Mouse (Mus musculus) CH12.LX (cell line): ENCODE measurements around the gene Wnt9b. TPM values are rescaled to one million over a fixed set of nuclear protein-coding genes. Genes with fewer than 3 reads are reported as not detected.

Experiments used
- DNase-seq: peaks from one replicate; pipeline ENCODE4 v3.0.0-alpha.2; 2013; ENCODE audit errors: extremely low read depth
- H3K27ac ChIP-seq: 2 replicates; pipeline ENCODE4 v1.5.1; 2012; ENCODE audit warnings: low read depth, mild to moderate bottlenecking, control low read depth, moderate library complexity; ENCODE audit not compliant: insufficient read depth
- H3K27me3 ChIP-seq: replicated peaks from 2 replicates; pipeline ENCODE3; 2012; ENCODE audit warnings: inconsistent platforms
- H3K36me3 ChIP-seq, 2 experiments: replicated peaks in 1 of 2; 2 replicates each; pipeline versions ENCODE3 to v1.6.1; 2012; ENCODE audit warnings: inconsistent platforms in 1 of 2, low read length in 1 of 2, mild to moderate bottlenecking in 1 of 2, mixed read lengths in 1 of 2, moderate library complexity in 1 of 2; ENCODE audit not compliant: control insufficient read depth in 1 of 2, insufficient read depth in 1 of 2
- H3K4me1 ChIP-seq, 2 experiments: 2 replicates each; pipeline ENCODE4 v1.6.1; 2012; ENCODE audit warnings: inconsistent platforms in 1 of 2, moderate library complexity in 1 of 2; ENCODE audit not compliant: insufficient read depth in 2 of 2, control insufficient read depth in 1 of 2
- H3K4me2 ChIP-seq: 2 replicates; pipeline ENCODE4 v1.6.1; 2012; ENCODE audit warnings: low read depth, mild to moderate bottlenecking, control low read depth; ENCODE audit not compliant: poor library complexity, insufficient read depth, severe bottlenecking
- H3K4me3 ChIP-seq, 3 experiments: fragments of 150-350 bp in 1 of 3; sonication (generic) in 1 of 3; replicated peaks in 1 of 3; 2 replicates each; pipeline versions ENCODE3 to v1.5.1; 2011 to 2012; ENCODE audit warnings: low read depth in 2 of 3, low read length in 2 of 3, mild to moderate bottlenecking in 2 of 3, moderate library complexity in 2 of 3, control low read depth in 1 of 3, improper control_type of control experiment in 1 of 3, inconsistent platforms in 1 of 3, mixed read lengths in 1 of 3; ENCODE audit not compliant: poor library complexity in 1 of 3
- H3K79me2 ChIP-seq: replicated peaks from 2 replicates; pipeline ENCODE4 v1.6.1; 2012; ENCODE audit warnings: mild to moderate bottlenecking, moderate library complexity; ENCODE audit not compliant: control insufficient read depth, poor library complexity, insufficient read depth, severe bottlenecking; ENCODE audit errors: extremely low read depth
- H3K9ac ChIP-seq: 2 replicates; pipeline ENCODE4 v1.6.1; 2012; ENCODE audit warnings: low read depth, mild to moderate bottlenecking, control low read depth, moderate library complexity; ENCODE audit not compliant: insufficient read depth
- H3K9me3 ChIP-seq: replicated peaks from 2 replicates; pipeline ENCODE3; 2012; ENCODE audit warnings: low read length, inconsistent platforms, mixed read lengths
- BHLHE40 ChIP-seq: IDR thresholded peaks from 2 replicates; pipeline ENCODE4 v1.6.1; 2011; ENCODE audit warnings: mild to moderate bottlenecking, low read depth, low read length, improper control_type of control experiment
- CHD1 ChIP-seq: IDR thresholded peaks from 2 replicates; pipeline ENCODE4 v1.6.1; 2012; ENCODE audit warnings: low read depth, low read length, improper control_type of control experiment, inconsistent platforms
- CHD2 ChIP-seq: IDR thresholded peaks from 2 replicates; pipeline ENCODE4 v1.6.1; 2011; ENCODE audit warnings: low read length, improper control_type of control experiment
- ELF1 ChIP-seq: IDR thresholded peaks from 2 replicates; pipeline ENCODE4 v1.6.1; 2014; ENCODE audit warnings: low read depth, mild to moderate bottlenecking, inconsistent platforms, low read length, improper control_type of control experiment
- EP300 ChIP-seq: IDR thresholded peaks from 2 replicates; pipeline ENCODE4 v1.6.1; 2011; ENCODE audit warnings: low read length, improper control_type of control experiment
- ETS1 ChIP-seq: conservative IDR thresholded peaks from 2 replicates; pipeline ENCODE4 v1.6.1; 2012; ENCODE audit warnings: low read depth, mild to moderate bottlenecking, inconsistent platforms, low read length, improper control_type of control experiment, moderate library complexity
- GABPA ChIP-seq: IDR thresholded peaks from 2 replicates; pipeline ENCODE4 v1.6.1; 2012; ENCODE audit warnings: low read depth, low read length, improper control_type of control experiment, inconsistent platforms; ENCODE audit not compliant: insufficient replicate concordance
- IRF4 ChIP-seq: IDR thresholded peaks from 2 replicates; pipeline ENCODE4 v1.6.1; 2014; ENCODE audit warnings: low read depth, mild to moderate bottlenecking, inconsistent platforms, low read length, improper control_type of control experiment
- JUN ChIP-seq: IDR thresholded peaks from 2 replicates; pipeline ENCODE4 v1.6.1; 2011; ENCODE audit warnings: low read depth, mild to moderate bottlenecking, low read length, improper control_type of control experiment, moderate library complexity; ENCODE audit not compliant: insufficient read depth
- MAX ChIP-seq: IDR thresholded peaks from 2 replicates; pipeline ENCODE4 v1.6.1; 2011; ENCODE audit warnings: low read length, improper control_type of control experiment
- MAZ ChIP-seq: IDR thresholded peaks from 2 replicates; pipeline ENCODE4 v1.6.1; 2012; ENCODE audit warnings: low read depth, mild to moderate bottlenecking, inconsistent platforms, low read length, improper control_type of control experiment, moderate library complexity
- MEF2A ChIP-seq: IDR thresholded peaks from 2 replicates; pipeline ENCODE4 v1.6.1; 2014; ENCODE audit warnings: low read depth, mild to moderate bottlenecking, inconsistent platforms, low read length, improper control_type of control experiment, borderline replicate concordance
- MYC ChIP-seq: IDR thresholded peaks from 2 replicates; pipeline ENCODE4 v1.6.1; 2011; ENCODE audit warnings: low read depth, mild to moderate bottlenecking, improper control_type of control experiment, low read length
- NRF1 ChIP-seq: IDR thresholded peaks from 2 replicates; pipeline ENCODE4 v1.6.1; 2014; ENCODE audit warnings: low read depth, mild to moderate bottlenecking, inconsistent platforms, low read length, improper control_type of control experiment, moderate library complexity
- POLR2A ChIP-seq: IDR thresholded peaks from 2 replicates; pipeline ENCODE4 v1.6.1; 2011; ENCODE audit warnings: low read depth, mild to moderate bottlenecking, improper control_type of control experiment, low read length
- POLR2AphosphoS2 ChIP-seq: IDR thresholded peaks from 2 replicates; pipeline ENCODE4 v1.6.1; 2011; ENCODE audit warnings: low read depth, low read length, improper control_type of control experiment
- RCOR1 ChIP-seq: conservative IDR thresholded peaks from 2 replicates; pipeline ENCODE4 v1.6.1; 2012; ENCODE audit warnings: low read depth, mild to moderate bottlenecking, inconsistent platforms, low read length, improper control_type of control experiment
- SIN3A ChIP-seq: IDR thresholded peaks from 2 replicates; pipeline ENCODE4 v1.6.1; 2012; ENCODE audit warnings: low read length, improper control_type of control experiment, inconsistent platforms
- SMC3 ChIP-seq: IDR thresholded peaks from 2 replicates; pipeline ENCODE4 v1.6.1; 2011; ENCODE audit warnings: low read depth, low read length, improper control_type of control experiment
- TBP ChIP-seq: conservative IDR thresholded peaks from 2 replicates; pipeline ENCODE4 v1.6.1; 2011; ENCODE audit warnings: low read depth, low read length, improper control_type of control experiment
- TCF12 ChIP-seq: IDR thresholded peaks from 2 replicates; pipeline ENCODE4 v1.6.1; 2014; ENCODE audit warnings: low read depth, mild to moderate bottlenecking, inconsistent platforms, low read length, improper control_type of control experiment
- UBTF ChIP-seq: IDR thresholded peaks from 2 replicates; pipeline ENCODE4 v1.6.1; 2012; ENCODE audit warnings: low read depth, mild to moderate bottlenecking, inconsistent platforms, low read length, improper control_type of control experiment, moderate library complexity
- USF1 ChIP-seq: IDR thresholded peaks from 2 replicates; pipeline ENCODE4 v1.6.1; 2014; ENCODE audit warnings: low read depth, mild to moderate bottlenecking, inconsistent platforms, low read length, improper control_type of control experiment
- USF2 ChIP-seq: conservative IDR thresholded peaks from 2 replicates; pipeline ENCODE4 v1.6.1; 2011; ENCODE audit warnings: low read depth, low read length, improper control_type of control experiment
- ZC3H11A ChIP-seq: IDR thresholded peaks from 2 replicates; pipeline ENCODE4 v1.6.1; 2012; ENCODE audit warnings: low read depth, mild to moderate bottlenecking, inconsistent platforms, low read length, improper control_type of control experiment
- ZKSCAN1 ChIP-seq: IDR thresholded peaks from 2 replicates; pipeline ENCODE4 v1.6.1; 2012; ENCODE audit warnings: low read depth, inconsistent platforms, low read length, improper control_type of control experiment, borderline replicate concordance
- ZMIZ1 ChIP-seq: IDR thresholded peaks from 2 replicates; pipeline ENCODE4 v1.6.1; 2012; ENCODE audit warnings: low read depth, mild to moderate bottlenecking, inconsistent platforms, low read length, improper control_type of control experiment
- ZNF384 ChIP-seq: IDR thresholded peaks from 2 replicates; pipeline ENCODE4 v1.6.1; 2012; ENCODE audit warnings: low read depth, low read length, improper control_type of control experiment, inconsistent platforms
- dilution Hi-C: fragments of 300-500 bp; cut with MboI; formaldehyde crosslinking; loops from 2 replicates; pipeline ENCODE4 v1.14.3; 2020; ENCODE audit warnings: low sequenced_read_pairs; ENCODE audit not compliant: extremely low pct_unique_long_range_greater_than_20kb, extremely low pct_ligation_motif_present
- in situ Hi-C: fragments of 300-500 bp; cut with MboI; formaldehyde crosslinking; loops from 3 replicates; pipeline ENCODE4 v1.14.3; 2019; ENCODE audit warnings: low sequenced_read_pairs, low pct_ligation_motif_present, low pct_unique_long_range_greater_than_20kb, mixed read lengths
- polyA plus RNA-seq: library from polyadenylated mRNA; unstranded; fragments of >175 nt; gene quantifications from 2 replicates; pipeline ENCODE4 v1.2.1, GENCODE M21; 2012; ENCODE audit warnings: low read depth; ENCODE audit not compliant: insufficient read length
- total RNA-seq, 2 experiments: library from RNA; depleted of rRNA; stranded (reverse); fragments of 300-350 nt in 1 of 2; fragments of >200 nt in 1 of 2; gene quantifications; 2 replicates each; pipeline ENCODE4 v1.2.3; 2012 to 2014

Wnt9b gene
- total and polyA plus RNA-seq, 3 experiments: not detected

- Histone ChIP-seq H3K27ac (no peak overlapping the region), H3K27me3 (peaks cover 87% of the 10 kb centered on the region), H3K9me3 (peaks cover 22% of the 10 kb centered on the region), H3K4me3 (no peak overlapping the region), H3K36me3 (no peaks in the 10 kb centered on the region), H3K4me1 (peaks cover 8 to 60% of the 10 kb centered on the region in 2 experiments), H3K9ac (no peak overlapping the region), H3K79me2 (no peaks in the 10 kb centered on the region), H3K4me2 (peak overlapping the region; percentile 63)
- no peak for TF ChIP-seq CHD1
- no peak for TF ChIP-seq TCF12
- TF ChIP-seq POLR2A: no peak
- no peak for TF ChIP-seq MEF2A
- TF ChIP-seq JUN: no peak
- TF ChIP-seq RCOR1: no peak
- TF ChIP-seq MAX: no peak
- 0 out of 2 replicates have a peak, but pooled peaks have one; percentile 36 for TF ChIP-seq UBTF
- in situ Hi-C loops: loop anchor here (5.0 kb wide), 1 partner anchor 140 kb away; no protein-coding TSS in a partner anchor
- dilution Hi-C loops: no loop called here
- DNase-seq: no peak
Observed at GRCm38 (mm10) chr11:103772505-103773386, 23.1 kb upstream of the Wnt9b start.

- H3K27ac ChIP-seq: no peak overlapping the region
- in situ Hi-C loops: loop anchor here (5.0 kb wide), 1 partner anchor 141 kb away; no protein-coding TSS in a partner anchor
- dilution Hi-C loops: no loop called here
- H3K79me2 ChIP-seq: no peaks in the 10 kb centered on the region
- peaks cover 22% of the 10 kb centered on the region for H3K9me3 ChIP-seq
- H3K27me3 ChIP-seq: peaks cover 76% of the 10 kb centered on the region
- DNase-seq: peak; percentile 72
- H3K9ac ChIP-seq: no peak overlapping the region
- H3K4me1 ChIP-seq: peaks cover 8 to 49% of the 10 kb centered on the region in 2 experiments
- no peak overlapping the region for H3K4me3 ChIP-seq
- no peaks in the 10 kb centered on the region for H3K36me3 ChIP-seq
- H3K4me2 ChIP-seq: peak overlapping the region; percentile 63
- TF ChIP-seq BHLHE40 (0 out of 2 replicates have a peak, but pooled peaks have one; percentile 46), SMC3 (no peak), MAX (peak; percentile 67), POLR2AphosphoS2 (no peak), UBTF (no peak), USF2 (no peak), IRF4 (peak; percentile 79), SIN3A (peak; percentile 60; the same call in 1 of the 2 replicates), ZKSCAN1 (no peak), ELF1 (peak; percentile 52; the same call in 1 of the 2 replicates), EP300 (peak; percentile 71), USF1 (no peak), CHD2 (0 out of 2 replicates have a peak, but pooled peaks have one; percentile 41), TBP (0 out of 2 replicates have a peak, but pooled peaks have one; percentile 14), RCOR1 (no peak), GABPA (no peak), NRF1 (peak; percentile 72), ETS1 (peak; percentile 58), MYC (peak; percentile 66), ZMIZ1 (no peak), ZC3H11A (no peak), JUN (no peak), ZNF384 (no peak), TCF12 (peak; percentile 94), MAZ (peak; percentile 67; the same call in 1 of the 2 replicates)
Observed at GRCm38 (mm10) chr11:103771160-103771817, 21.7 kb upstream of the Wnt9b start.
